Mouse (Mus musculus): ENCODE measurements around the gene Gm732.

Gm732 gene

DNA sequence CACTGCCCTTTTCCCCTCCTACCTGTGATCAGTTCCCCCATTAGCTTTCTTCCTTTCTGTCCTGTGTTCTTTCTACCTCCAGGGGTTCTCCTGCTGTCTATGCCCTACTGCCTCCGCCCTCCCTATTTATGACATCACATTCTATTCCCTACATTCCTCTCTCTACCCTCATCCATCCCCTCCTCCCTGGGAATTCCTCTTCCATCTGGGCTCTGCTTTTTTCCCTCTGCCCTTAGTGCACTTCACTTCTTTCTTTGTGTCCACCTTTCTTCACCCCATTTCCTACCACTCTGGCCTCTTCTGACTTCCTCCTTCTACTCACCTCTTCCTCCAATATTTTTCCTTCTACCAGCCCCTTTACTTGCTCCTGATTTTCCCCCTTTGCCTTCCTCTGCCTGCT lies at the start of gene Gm732:
Gene Gm732, minus strand, starts transcription at position 101 of the 400 bp plus-strand sequence.
- no peak for DNase-seq (ENCODE audit: low read depth)

Measured in induced T-regulatory cell, adult 2 months (primary cell).